Mouse (Mus musculus) CH12.LX (cell line): Measurements from ENCODE around the gene Gmppa. TPM values are rescaled to one million over a fixed set of nuclear protein-coding genes. Genes with fewer than 3 reads are reported as not detected.

ENCODE experiments used
- DNase-seq: peaks from one replicate; pipeline ENCODE4 v3.0.0-alpha.2; 2013; ENCODE audit errors: extremely low read depth
- H3K27ac ChIP-seq: 2 replicates; pipeline ENCODE4 v1.5.1; 2012; ENCODE audit warnings: low read depth, mild to moderate bottlenecking, control low read depth, moderate library complexity; ENCODE audit not compliant: insufficient read depth
- H3K27me3 ChIP-seq: replicated peaks from 2 replicates; pipeline ENCODE3; 2012; ENCODE audit warnings: inconsistent platforms
- H3K36me3 ChIP-seq, 2 experiments: replicated peaks in 1 of 2; 2 replicates each; pipeline versions ENCODE3 to v1.6.1; 2012; ENCODE audit warnings: inconsistent platforms in 1 of 2, low read length in 1 of 2, mild to moderate bottlenecking in 1 of 2, mixed read lengths in 1 of 2, moderate library complexity in 1 of 2; ENCODE audit not compliant: control insufficient read depth in 1 of 2, insufficient read depth in 1 of 2
- H3K4me1 ChIP-seq, 2 experiments: 2 replicates each; pipeline ENCODE4 v1.6.1; 2012; ENCODE audit warnings: inconsistent platforms in 1 of 2, moderate library complexity in 1 of 2; ENCODE audit not compliant: insufficient read depth in 2 of 2, control insufficient read depth in 1 of 2
- H3K4me2 ChIP-seq: 2 replicates; pipeline ENCODE4 v1.6.1; 2012; ENCODE audit warnings: low read depth, mild to moderate bottlenecking, control low read depth; ENCODE audit not compliant: poor library complexity, insufficient read depth, severe bottlenecking
- H3K4me3 ChIP-seq, 3 experiments: fragments of 150-350 bp in 1 of 3; sonication (generic) in 1 of 3; replicated peaks in 1 of 3; 2 replicates each; pipeline versions ENCODE3 to v1.5.1; 2011 to 2012; ENCODE audit warnings: low read depth in 2 of 3, low read length in 2 of 3, mild to moderate bottlenecking in 2 of 3, moderate library complexity in 2 of 3, control low read depth in 1 of 3, improper control_type of control experiment in 1 of 3, inconsistent platforms in 1 of 3, mixed read lengths in 1 of 3; ENCODE audit not compliant: poor library complexity in 1 of 3
- H3K79me2 ChIP-seq: replicated peaks from 2 replicates; pipeline ENCODE4 v1.6.1; 2012; ENCODE audit warnings: mild to moderate bottlenecking, moderate library complexity; ENCODE audit not compliant: control insufficient read depth, poor library complexity, insufficient read depth, severe bottlenecking; ENCODE audit errors: extremely low read depth
- H3K9ac ChIP-seq: 2 replicates; pipeline ENCODE4 v1.6.1; 2012; ENCODE audit warnings: low read depth, mild to moderate bottlenecking, control low read depth, moderate library complexity; ENCODE audit not compliant: insufficient read depth
- H3K9me3 ChIP-seq: replicated peaks from 2 replicates; pipeline ENCODE3; 2012; ENCODE audit warnings: low read length, inconsistent platforms, mixed read lengths
- CHD2 ChIP-seq: IDR thresholded peaks from 2 replicates; pipeline ENCODE4 v1.6.1; 2011; ENCODE audit warnings: low read length, improper control_type of control experiment
- CTCF ChIP-seq, 2 experiments: IDR thresholded peaks in 1 of 2; conservative IDR thresholded peaks in 1 of 2; 2 replicates each; pipeline ENCODE4 v1.5.1; 2011 to 2012; ENCODE audit warnings: low read depth in 2 of 2, low read length in 2 of 2, improper control_type of control experiment in 1 of 2, inconsistent platforms in 1 of 2, mild to moderate bottlenecking in 1 of 2, moderate library complexity in 1 of 2
- E2F4 ChIP-seq: IDR thresholded peaks from 2 replicates; pipeline ENCODE4 v1.6.1; 2011; ENCODE audit warnings: low read depth, low read length, improper control_type of control experiment; ENCODE audit not compliant: insufficient replicate concordance
- EP300 ChIP-seq: IDR thresholded peaks from 2 replicates; pipeline ENCODE4 v1.6.1; 2011; ENCODE audit warnings: low read length, improper control_type of control experiment
- ETS1 ChIP-seq: conservative IDR thresholded peaks from 2 replicates; pipeline ENCODE4 v1.6.1; 2012; ENCODE audit warnings: low read depth, mild to moderate bottlenecking, inconsistent platforms, low read length, improper control_type of control experiment, moderate library complexity
- HCFC1 ChIP-seq: IDR thresholded peaks from 2 replicates; pipeline ENCODE4 v1.6.1; 2012; ENCODE audit warnings: low read depth, mild to moderate bottlenecking, inconsistent platforms, low read length, improper control_type of control experiment
- IRF4 ChIP-seq: IDR thresholded peaks from 2 replicates; pipeline ENCODE4 v1.6.1; 2014; ENCODE audit warnings: low read depth, mild to moderate bottlenecking, inconsistent platforms, low read length, improper control_type of control experiment
- JUND ChIP-seq: conservative IDR thresholded peaks from 2 replicates; pipeline ENCODE4 v1.6.1; 2011; ENCODE audit warnings: low read depth, low read length, improper control_type of control experiment
- MAZ ChIP-seq: IDR thresholded peaks from 2 replicates; pipeline ENCODE4 v1.6.1; 2012; ENCODE audit warnings: low read depth, mild to moderate bottlenecking, inconsistent platforms, low read length, improper control_type of control experiment, moderate library complexity
- MEF2A ChIP-seq: IDR thresholded peaks from 2 replicates; pipeline ENCODE4 v1.6.1; 2014; ENCODE audit warnings: low read depth, mild to moderate bottlenecking, inconsistent platforms, low read length, improper control_type of control experiment, borderline replicate concordance
- NELFE ChIP-seq: IDR thresholded peaks from 2 replicates; pipeline ENCODE4 v1.6.1; 2011; ENCODE audit warnings: low read depth, low read length, improper control_type of control experiment
- PAX5 ChIP-seq: IDR thresholded peaks from 2 replicates; pipeline ENCODE4 v1.6.1; 2012; ENCODE audit warnings: low read length, inconsistent platforms, mixed read lengths
- POLR2A ChIP-seq: IDR thresholded peaks from 2 replicates; pipeline ENCODE4 v1.6.1; 2011; ENCODE audit warnings: low read depth, mild to moderate bottlenecking, improper control_type of control experiment, low read length
- RAD21 ChIP-seq: IDR thresholded peaks from 2 replicates; pipeline ENCODE4 v1.6.1; 2011; ENCODE audit warnings: low read depth, mild to moderate bottlenecking, low read length, improper control_type of control experiment, moderate library complexity
- RCOR1 ChIP-seq: conservative IDR thresholded peaks from 2 replicates; pipeline ENCODE4 v1.6.1; 2012; ENCODE audit warnings: low read depth, mild to moderate bottlenecking, inconsistent platforms, low read length, improper control_type of control experiment
- SIN3A ChIP-seq: IDR thresholded peaks from 2 replicates; pipeline ENCODE4 v1.6.1; 2012; ENCODE audit warnings: low read length, improper control_type of control experiment, inconsistent platforms
- SMC3 ChIP-seq: IDR thresholded peaks from 2 replicates; pipeline ENCODE4 v1.6.1; 2011; ENCODE audit warnings: low read depth, low read length, improper control_type of control experiment
- TBP ChIP-seq: conservative IDR thresholded peaks from 2 replicates; pipeline ENCODE4 v1.6.1; 2011; ENCODE audit warnings: low read depth, low read length, improper control_type of control experiment
- TCF12 ChIP-seq: IDR thresholded peaks from 2 replicates; pipeline ENCODE4 v1.6.1; 2014; ENCODE audit warnings: low read depth, mild to moderate bottlenecking, inconsistent platforms, low read length, improper control_type of control experiment
- UBTF ChIP-seq: IDR thresholded peaks from 2 replicates; pipeline ENCODE4 v1.6.1; 2012; ENCODE audit warnings: low read depth, mild to moderate bottlenecking, inconsistent platforms, low read length, improper control_type of control experiment, moderate library complexity
- USF1 ChIP-seq: IDR thresholded peaks from 2 replicates; pipeline ENCODE4 v1.6.1; 2014; ENCODE audit warnings: low read depth, mild to moderate bottlenecking, inconsistent platforms, low read length, improper control_type of control experiment
- ZMIZ1 ChIP-seq: IDR thresholded peaks from 2 replicates; pipeline ENCODE4 v1.6.1; 2012; ENCODE audit warnings: low read depth, mild to moderate bottlenecking, inconsistent platforms, low read length, improper control_type of control experiment
- ZNF384 ChIP-seq: IDR thresholded peaks from 2 replicates; pipeline ENCODE4 v1.6.1; 2012; ENCODE audit warnings: low read depth, low read length, improper control_type of control experiment, inconsistent platforms
- dilution Hi-C: fragments of 300-500 bp; cut with MboI; formaldehyde crosslinking; loops from 2 replicates; pipeline ENCODE4 v1.14.3; 2020; ENCODE audit warnings: low sequenced_read_pairs; ENCODE audit not compliant: extremely low pct_unique_long_range_greater_than_20kb, extremely low pct_ligation_motif_present
- in situ Hi-C: fragments of 300-500 bp; cut with MboI; formaldehyde crosslinking; loops from 3 replicates; pipeline ENCODE4 v1.14.3; 2019; ENCODE audit warnings: low sequenced_read_pairs, low pct_ligation_motif_present, low pct_unique_long_range_greater_than_20kb, mixed read lengths
- polyA plus RNA-seq: library from polyadenylated mRNA; unstranded; fragments of >175 nt; gene quantifications from 2 replicates; pipeline ENCODE4 v1.2.1, GENCODE M21; 2012; ENCODE audit warnings: low read depth; ENCODE audit not compliant: insufficient read length
- total RNA-seq, 2 experiments: library from RNA; depleted of rRNA; stranded (reverse); fragments of 300-350 nt in 1 of 2; fragments of >200 nt in 1 of 2; gene quantifications; 2 replicates each; pipeline ENCODE4 v1.2.3; 2012 to 2014

Gene Gmppa
- total and polyA plus RNA-seq, 3 experiments, result 102 to 153 (median 126) TPM

- H3K27me3 ChIP-seq, result no peaks in the 10 kb centered on the region
- H3K79me2 ChIP-seq, result no peaks in the 10 kb centered on the region
- peaks cover 12 to 92% of the 10 kb centered on the region in 2 experiments for H3K36me3 ChIP-seq
- dilution Hi-C loops, result no loop called here
- no peak for DNase-seq
- H3K4me3 ChIP-seq, result no peak overlapping the region
- H3K9ac ChIP-seq, result no peak overlapping the region
- no peak for TF ChIP-seq ZNF384
- TF ChIP-seq JUND, result no peak
- TF ChIP-seq PAX5, result no peak
- TF ChIP-seq ZMIZ1, result no peak
- TF ChIP-seq ETS1, result no peak
- in situ Hi-C loops, result no loop called here
- H3K27ac ChIP-seq, result no peak overlapping the region
- H3K4me2 ChIP-seq, result no peak overlapping the region
- no peaks in the 10 kb centered on the region for H3K9me3 ChIP-seq
- H3K4me1 ChIP-seq, result peaks cover 0 to 6% of the 10 kb centered on the region in 2 experiments; a peak in 1 of 4 replicates
Observed at GRCm38 (mm10) chr1:75412196-75412595, 23.5 kb upstream of the Gmppa start.

- no peak overlapping the region for H3K4me3 ChIP-seq
- peaks cover 12 to 91% of the 10 kb centered on the region in 2 experiments for H3K36me3 ChIP-seq
- dilution Hi-C loops (no loop called here), in situ Hi-C loops (no loop called here)
- H3K79me2 ChIP-seq, result no peaks in the 10 kb centered on the region
- H3K9me3 ChIP-seq, result no peaks in the 10 kb centered on the region
- no peak overlapping the region for H3K9ac ChIP-seq
- H3K4me1 ChIP-seq, result peaks cover 0 to 6% of the 10 kb centered on the region in 2 experiments; a peak in 1 of 4 replicates
- peak; percentile 61 for DNase-seq
- no peak overlapping the region for H3K4me2 ChIP-seq
- no peaks in the 10 kb centered on the region for H3K27me3 ChIP-seq
- TF ChIP-seq RAD21, result peak; percentile 34
- peak; percentile 47 for TF ChIP-seq SMC3
- TF ChIP-seq POLR2A, result no peak
- peak; percentile 37 to 92; a peak in 3 of 4 replicates for TF ChIP-seq CTCF (conservative IDR thresholded peaks at IDR 0.05 in 1 of 2, IDR thresholded peaks at IDR 0.05 in 1 of 2; ENCODE audit: low read depth in 2 of 2, low read length in 2 of 2)
- no peak overlapping the region for H3K27ac ChIP-seq
Observed at GRCm38 (mm10) chr1:75413749-75414148, 22.0 kb upstream of the Gmppa start.

GRCm38 (mm10) chr1:75421794-75422193 lies 13.9 kb upstream of the Gmppa start:
- Histone ChIP-seq H3K9me3 (no peaks in the 10 kb centered on the region), H3K9ac (no peak overlapping the region), H3K36me3 (peaks cover 9 to 86% of the 10 kb centered on the region in 2 experiments), H3K4me1 (no peaks in the 10 kb centered on the region), H3K4me2 (no peak overlapping the region), H3K27ac (no peak overlapping the region), H3K27me3 (no peaks in the 10 kb centered on the region), H3K79me2 (no peaks in the 10 kb centered on the region), H3K4me3 (no peak overlapping the region)
- TF ChIP-seq TCF12 (no peak), NELFE (no peak), ZMIZ1 (no peak), EP300 (no peak), MAZ (no peak), RAD21 (no peak), CTCF (conservative IDR thresholded peaks at IDR 0.05 in 1 of 2, IDR thresholded peaks at IDR 0.05 in 1 of 2; ENCODE audit: low read depth in 2 of 2, low read length in 2 of 2) (no peak), MEF2A (no peak), CHD2 (no peak), IRF4 (no peak), SIN3A (no peak), UBTF (no peak), HCFC1 (no peak), E2F4 (no peak), TBP (no peak), USF1 (no peak), RCOR1 (no peak)
- DNase-seq, result no peak
- in situ Hi-C loops (no loop called here), dilution Hi-C loops (no loop called here)
